8 mouse cellular contexts compared by ENCODE assay signal in genomic region chr3:108572309-108573010, GRCm38 (mm10). TPM values are rescaled to one million over a fixed set of nuclear protein-coding genes. Genes with fewer than 3 reads are reported as not detected.
A peak's percentile ranks its signal among the peaks of the same experiment; 100 is the strongest.
DNase-seq lines count a peak whose midpoint lies in the region; ATAC-seq and TF ChIP-seq lines count a peak whose summit lies in the region.

No protein-coding gene starts in this region.

- peak overlapping the region; percentile 82 for H3K4me3 ChIP-seq in cerebellum, adult 2 months (replicated peaks; ENCODE audit: insufficient read depth, low read depth, low read length)
- H3K4me3 ChIP-seq in spleen, adult 2 months (ENCODE audit: extremely low read depth, insufficient read depth, insufficient read length): peak overlapping the region; percentile 83
- H3K4me3 ChIP-seq in limb, embryonic 14.5 days (replicated peaks; ENCODE audit: low read length): peak overlapping the region; percentile 68
- peak overlapping the region; percentile 57 for H3K4me3 ChIP-seq in stomach, embryonic 16.5 days (replicated peaks; ENCODE audit: low read length)

- no peaks in the 10 kb centered on the region for H3K36me3 ChIP-seq in spleen, adult 2 months (ENCODE audit: control insufficient read depth, insufficient read depth, low read length)
- H3K36me3 ChIP-seq in limb, embryonic 14.5 days (ENCODE audit: control insufficient read depth, insufficient read depth, low read length): no peaks in the 10 kb centered on the region
- no peaks in the 10 kb centered on the region for H3K36me3 ChIP-seq in stomach, embryonic 16.5 days (ENCODE audit: control insufficient read depth, insufficient read depth, low read length)

- H3K9ac ChIP-seq in limb, embryonic 14.5 days (ENCODE audit: low read depth, low read length, severe bottlenecking): peak overlapping the region; percentile 75
- peak overlapping the region; percentile 76 for H3K9ac ChIP-seq in stomach, embryonic 16.5 days (ENCODE audit: low read length)

- TF ChIP-seq POLR2A in cerebellum, adult 2 months (IDR thresholded peaks at IDR 0.05; ENCODE audit: borderline replicate concordance, insufficient read depth, low read length): no peak
- TF ChIP-seq POLR2A in spleen, adult 2 months (IDR thresholded peaks at IDR 0.05; ENCODE audit: low read depth, low read length): no peak
- no peak for TF ChIP-seq POLR2A in limb, embryonic 14.5 days (IDR thresholded peaks at IDR 0.05; ENCODE audit: borderline replicate concordance, extremely low read depth, insufficient read depth, insufficient read length)

- H3K27ac ChIP-seq in cerebellum, adult 2 months (ENCODE audit: insufficient read depth, low read length): no peak overlapping the region
- no peak overlapping the region for H3K27ac ChIP-seq in spleen, adult 2 months (ENCODE audit: insufficient read depth, low read length)
- no peak overlapping the region for H3K27ac ChIP-seq in limb, embryonic 14.5 days (replicated peaks; ENCODE audit: low read depth, low read length)
- 0 out of 2 replicates have a peak overlapping the region, but pooled peaks have one; percentile 16 for H3K27ac ChIP-seq in stomach, embryonic 16.5 days (ENCODE audit: low read length)

- no peak for DNase-seq in cerebellum, adult 2 months
- DNase-seq in cerebellum, adult 9-10 months: no peak
- DNase-seq in spleen, adult 2 months (ENCODE audit: low read depth in 1 of 2, low spot score in 2 of 2): no peak
- DNase-seq in spleen, adult 18-20 months: no peak
- DNase-seq in limb, embryonic 14.5 days (ENCODE audit: low spot score): no peak
- DNase-seq in cerebellum, postnatal 4 days (ENCODE audit: low spot score in 2 of 2): no peak
- no peak for DNase-seq in spleen, postnatal 4 days (ENCODE audit: low spot score in 2 of 2)

- H3K4me1 ChIP-seq in cerebellum, adult 2 months (ENCODE audit: control insufficient read depth, insufficient read depth, low read length): no peaks in the 10 kb centered on the region
- peaks cover 7% of the 10 kb centered on the region for H3K4me1 ChIP-seq in spleen, adult 2 months (ENCODE audit: control insufficient read depth, insufficient read depth, insufficient read length)
- H3K4me1 ChIP-seq in limb, embryonic 14.5 days (ENCODE audit: control insufficient read depth, insufficient read depth, low read length): peaks cover 7% of the 10 kb centered on the region
- peaks cover 9% of the 10 kb centered on the region; the same call in 1 of the 2 replicates for H3K4me1 ChIP-seq in stomach, embryonic 16.5 days (ENCODE audit: control insufficient read depth, insufficient read depth, low read length)

- H3K4me2 ChIP-seq in limb, embryonic 14.5 days (replicated peaks; ENCODE audit: low read depth, low read length, severe bottlenecking): peak overlapping the region; percentile 67
- H3K4me2 ChIP-seq in stomach, embryonic 16.5 days (ENCODE audit: low read depth, low read length): peak overlapping the region; percentile 60

- 31% methylated on average over 18 of the region's 18 CpGs for WGBS in cerebellum, adult 2 months
- 34% methylated on average over 18 of the region's 18 CpGs for WGBS in spleen, adult 2 months
- WGBS in limb, embryonic 14.5 days: 41% methylated on average over 18 of the region's 18 CpGs
- WGBS in stomach, embryonic 16.5 days: 47% methylated on average over 18 of the region's 18 CpGs

- H3K9me3 ChIP-seq in limb, embryonic 14.5 days (ENCODE audit: control insufficient read depth, low read length): no peaks in the 10 kb centered on the region
- H3K9me3 ChIP-seq in stomach, embryonic 16.5 days (replicated peaks; ENCODE audit: control insufficient read depth, low read length): no peaks in the 10 kb centered on the region

- no peak for TF ChIP-seq CTCF in cerebellum, adult 2 months (IDR thresholded peaks at IDR 0.05; ENCODE audit: borderline replicate concordance, insufficient read depth, low read depth, low read length)
- TF ChIP-seq CTCF in spleen, adult 2 months (IDR thresholded peaks at IDR 0.05; ENCODE audit: extremely low read depth, insufficient read depth, insufficient read length, insufficient replicate concordance): no peak

- ATAC-seq in limb, embryonic 14.5 days (ENCODE audit: low FRiP score, low read depth): no peak
- ATAC-seq in stomach, embryonic 16.5 days (ENCODE audit: insufficient read depth, low FRiP score): no peak

- H3K27me3 ChIP-seq in cerebellum, adult 2 months (ENCODE audit: control insufficient read depth, insufficient read depth, low read length): no peaks in the 10 kb centered on the region
- H3K27me3 ChIP-seq in spleen, adult 2 months (ENCODE audit: control insufficient read depth, insufficient read depth, low read length): no peaks in the 10 kb centered on the region; the same call in 1 of the 2 replicates
- H3K27me3 ChIP-seq in limb, embryonic 14.5 days (ENCODE audit: control insufficient read depth, insufficient read depth, low read length): no peaks in the 10 kb centered on the region
- no peaks in the 10 kb centered on the region for H3K27me3 ChIP-seq in stomach, embryonic 16.5 days (ENCODE audit: control insufficient read depth, insufficient read depth, low read length)

RNA-seq across cellular contexts. Expression of gene Taf13, which starts 1.0 kb away (rescaled TPM):
- polyA plus RNA-seq in cerebellum, adult 2 months (2012; rRNA removed): 37.2 and 51.7 TPM in 2 replicates
- 1.2 and 1.3 TPM in 2 replicates for polyA plus RNA-seq in spleen, adult 2 months (2012; rRNA removed)
- 16.3 and 25.7 TPM in 2 replicates for polyA plus RNA-seq in limb, embryonic 14.5 days (2012; rRNA removed)
- 33.1 and 40.4 TPM in 2 replicates for polyA plus RNA-seq in limb, embryonic 14.5 days (2014; fragmentation: Nextera tagmentation; extraction: Ambion mirVana)
- 47.1 and 47.7 TPM in 2 replicates for polyA plus RNA-seq in stomach, embryonic 16.5 days (2015; fragmentation: Nextera tagmentation; extraction: Ambion mirVana)

RNA-seq across cellular contexts. Expression of gene Tmem167b, which starts 10.2 kb away (rescaled TPM):
- polyA plus RNA-seq in cerebellum, adult 2 months (2012; rRNA removed): 14.7 and 16.7 TPM in 2 replicates
- polyA plus RNA-seq in spleen, adult 2 months (2012; rRNA removed): 2.4 and 2.6 TPM in 2 replicates
- polyA plus RNA-seq in limb, embryonic 14.5 days (2012; rRNA removed): 10.8 and 14.8 TPM in 2 replicates
- polyA plus RNA-seq in limb, embryonic 14.5 days (2014; fragmentation: Nextera tagmentation; extraction: Ambion mirVana): 43.9 and 48.2 TPM in 2 replicates
- 45.6 and 47.3 TPM in 2 replicates for polyA plus RNA-seq in stomach, embryonic 16.5 days (2015; fragmentation: Nextera tagmentation; extraction: Ambion mirVana)

RNA-seq across cellular contexts. Expression of gene Wdr47, which starts 18.6 kb away (rescaled TPM):
- polyA plus RNA-seq in cerebellum, adult 2 months (2012; rRNA removed): 48.2 and 51.6 TPM in 2 replicates
- polyA plus RNA-seq in spleen, adult 2 months (2012; rRNA removed): 2.6 and 2.9 TPM in 2 replicates
- polyA plus RNA-seq in limb, embryonic 14.5 days (2012; rRNA removed): 14.2 and 14.3 TPM in 2 replicates
- 12.9 and 13.3 TPM in 2 replicates for polyA plus RNA-seq in limb, embryonic 14.5 days (2014; fragmentation: Nextera tagmentation; extraction: Ambion mirVana)
- 14.3 and 14.9 TPM in 2 replicates for polyA plus RNA-seq in stomach, embryonic 16.5 days (2015; fragmentation: Nextera tagmentation; extraction: Ambion mirVana)

RNA-seq across cellular contexts. Expression of gene 5330417C22Rik, which starts 36.1 kb away (rescaled TPM):
- polyA plus RNA-seq in cerebellum, adult 2 months (2012; rRNA removed): 5.4 and 5.8 TPM in 2 replicates
- polyA plus RNA-seq in spleen, adult 2 months (2012; rRNA removed): 2.2 and 2.5 TPM in 2 replicates
- polyA plus RNA-seq in limb, embryonic 14.5 days (2012; rRNA removed): 0.39 and 0.42 TPM in 2 replicates
- polyA plus RNA-seq in limb, embryonic 14.5 days (2014; fragmentation: Nextera tagmentation; extraction: Ambion mirVana): 0.82 and 0.83 TPM in 2 replicates
- polyA plus RNA-seq in stomach, embryonic 16.5 days (2015; fragmentation: Nextera tagmentation; extraction: Ambion mirVana): 35.4 and 36.3 TPM in 2 replicates

RNA-seq across cellular contexts. Expression of gene 1700013F07Rik, which starts 38.5 kb away (rescaled TPM):
- polyA plus RNA-seq in cerebellum, adult 2 months (2012; rRNA removed): 0.75 and 1.5 TPM in 2 replicates
- polyA plus RNA-seq in spleen, adult 2 months (2012; rRNA removed): not detected in 2 replicates
- polyA plus RNA-seq in limb, embryonic 14.5 days (2012; rRNA removed): 0.13 and 0.27 TPM in 2 replicates
- 0.30 TPM in 1 of 2 replicates, not detected in the other for polyA plus RNA-seq in limb, embryonic 14.5 days (2014; fragmentation: Nextera tagmentation; extraction: Ambion mirVana)
- not detected in 2 replicates for polyA plus RNA-seq in stomach, embryonic 16.5 days (2015; fragmentation: Nextera tagmentation; extraction: Ambion mirVana)
